Mouse (Mus musculus): ENCODE results near the gene Svs1. TPM values are rescaled to one million over a fixed set of nuclear protein-coding genes. Genes with fewer than 3 reads are reported as not detected.

Svs1 gene
- polyA plus RNA-seq, 1 experiment = not detected

- Histone ChIP-seq H3K4me3 (ENCODE audit: insufficient read depth, low read depth, low read length) (no peak overlapping the region), H3K4me1 (ENCODE audit: control insufficient read depth, insufficient read depth, low read length) (peaks cover 4% of the 10 kb centered on the region; the same call in 1 of the 2 replicates), H3K27ac (ENCODE audit: insufficient read depth, low read depth, low read length) (no peak overlapping the region)
- 83% methylated on average over 12 of the region's 12 CpGs for WGBS
- no peak for TF ChIP-seq POLR2A (IDR thresholded peaks at IDR 0.05; ENCODE audit: insufficient read depth, low read depth, low read length)
- TF ChIP-seq CTCF (IDR thresholded peaks at IDR 0.05; ENCODE audit: insufficient read depth, low read depth, low read length) = no peak
Measured at GRCm38 (mm10) chr6:49037268-49037662, 50.6 kb downstream of the Svs1 start.

DNA sequence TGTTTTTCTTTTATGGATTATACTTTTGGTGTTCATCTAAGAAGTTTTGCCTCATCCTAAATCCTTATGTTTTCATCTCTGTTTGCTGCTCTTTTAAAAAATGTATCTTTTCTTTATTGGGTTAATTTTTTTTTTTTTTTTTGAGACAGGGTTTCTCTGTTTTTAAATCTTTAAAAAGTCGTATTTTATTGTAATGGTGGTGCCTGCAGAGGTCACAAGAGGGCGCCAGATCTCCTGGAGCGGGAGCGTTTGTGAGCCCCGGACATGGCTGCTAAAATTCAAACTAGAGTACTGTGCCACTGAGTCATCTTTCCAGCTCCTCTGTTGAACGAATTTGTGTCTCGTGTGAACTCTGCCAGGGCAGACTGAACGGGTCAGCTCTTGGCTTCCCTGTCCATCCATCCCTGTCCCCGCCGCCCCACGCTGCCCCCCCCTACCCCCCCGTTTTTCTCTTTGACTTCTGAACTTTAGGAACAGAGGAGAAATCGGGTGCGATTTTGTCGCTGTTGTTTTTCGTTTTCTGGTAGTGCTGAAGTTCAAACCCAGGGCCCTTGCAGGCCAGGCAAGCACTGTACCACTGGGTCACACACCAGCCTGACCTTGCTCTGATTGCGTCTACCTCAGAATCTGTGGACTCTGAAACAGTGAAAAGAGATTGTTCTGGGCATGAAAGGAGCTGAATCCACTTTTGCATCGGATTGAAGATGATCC lies 53.0 kb downstream of the Svs1 start:
- H3K4me1 ChIP-seq (ENCODE audit: control insufficient read depth, insufficient read depth, low read length) = peaks cover 4% of the 10 kb centered on the region; the same call in 1 of the 2 replicates
- H3K27ac ChIP-seq (ENCODE audit: insufficient read depth, low read depth, low read length) = no peak overlapping the region
- 11% methylated on average over 18 of the region's 18 CpGs for WGBS
- H3K4me3 ChIP-seq (ENCODE audit: insufficient read depth, low read depth, low read length) = no peak overlapping the region; the same call in 1 of the 2 replicates
- TF ChIP-seq CTCF (IDR thresholded peaks at IDR 0.05; ENCODE audit: insufficient read depth, low read depth, low read length) = peak; percentile 56
- no peak for TF ChIP-seq POLR2A (IDR thresholded peaks at IDR 0.05; ENCODE audit: insufficient read depth, low read depth, low read length)

Other genes with a start within 250 kb of the Svs1 start
- gene Gimap1, start 247.8 kb upstream of the Svs1 start, polyA plus RNA-seq (2012; ENCODE audit: insufficient read depth, insufficient read length, low replicate concordance, missing spikeins) = not detected in 2 replicates
- gene Gimap5, start 240.7 kb upstream of the Svs1 start, polyA plus RNA-seq (2012; ENCODE audit: insufficient read depth, insufficient read length, low replicate concordance, missing spikeins) = not detected in 2 replicates
- gene Gimap3, start 216.0 kb upstream of the Svs1 start, polyA plus RNA-seq (2012; ENCODE audit: insufficient read depth, insufficient read length, low replicate concordance, missing spikeins) = not detected in 2 replicates
- not detected in 2 replicates for gene Tmem176a, start 145.9 kb upstream of the Svs1 start, polyA plus RNA-seq (2012; ENCODE audit: insufficient read depth, insufficient read length, low replicate concordance, missing spikeins)
- not detected in 2 replicates for gene Tmem176b, start 145.4 kb upstream of the Svs1 start, polyA plus RNA-seq (2012; ENCODE audit: insufficient read depth, insufficient read length, low replicate concordance, missing spikeins)
- not detected in 2 replicates for gene Aoc1, start 114.0 kb upstream of the Svs1 start, polyA plus RNA-seq (2012; ENCODE audit: insufficient read depth, insufficient read length, low replicate concordance, missing spikeins)
- not detected in 2 replicates for gene 1600015I10Rik, start 57.0 kb upstream of the Svs1 start, polyA plus RNA-seq (2012; ENCODE audit: insufficient read depth, insufficient read length, low replicate concordance, missing spikeins)
- not detected in 2 replicates for gene Doxl2, start 11.9 kb upstream of the Svs1 start, polyA plus RNA-seq (2012; ENCODE audit: insufficient read depth, insufficient read length, low replicate concordance, missing spikeins)
- gene Gpnmb, start 49.7 kb downstream of the Svs1 start, polyA plus RNA-seq (2012; ENCODE audit: insufficient read depth, insufficient read length, low replicate concordance, missing spikeins) = not detected in 2 replicates
- not detected in 2 replicates for gene Malsu1, start 86.9 kb downstream of the Svs1 start, polyA plus RNA-seq (2012; ENCODE audit: insufficient read depth, insufficient read length, low replicate concordance, missing spikeins)
- not detected in 2 replicates for gene Igf2bp3, start 228.1 kb downstream of the Svs1 start, polyA plus RNA-seq (2012; ENCODE audit: insufficient read depth, insufficient read length, low replicate concordance, missing spikeins)

Data from olfactory bulb, adult 2 months (tissue).